Mouse (Mus musculus): ENCODE measurements around the gene Cers6. TPM values are rescaled to one million over a fixed set of nuclear protein-coding genes. Genes with fewer than 3 reads are reported as not detected.

Cers6 gene
- polyA plus RNA-seq, 1 experiment, result 3.5 TPM

GRCm38 (mm10) chr2:69155861-69156260, 294.6 kb downstream of the Cers6 start:
- H3K36me3 ChIP-seq (ENCODE audit: control insufficient read depth, insufficient read depth, low read length), result no peaks in the 10 kb centered on the region
- no peak overlapping the region for H3K4me3 ChIP-seq (ENCODE audit: extremely low read depth, insufficient read depth, insufficient read length)
- 83% methylated on average over 3 of the region's 3 CpGs for WGBS
- no peak for DNase-seq (ENCODE audit: low read depth in 1 of 2, low spot score in 2 of 2)
- H3K27ac ChIP-seq (ENCODE audit: insufficient read depth, low read length), result no peak overlapping the region
- TF ChIP-seq CTCF (IDR thresholded peaks at IDR 0.05; ENCODE audit: extremely low read depth, insufficient read depth, insufficient read length, insufficient replicate concordance) (no peak), POLR2A (IDR thresholded peaks at IDR 0.05; ENCODE audit: low read depth, low read length) (no peak)
- no peaks in the 10 kb centered on the region for H3K27me3 ChIP-seq (ENCODE audit: control insufficient read depth, insufficient read depth, low read length)
- no peaks in the 10 kb centered on the region for H3K4me1 ChIP-seq (ENCODE audit: control insufficient read depth, insufficient read depth, insufficient read length)

DNA sequence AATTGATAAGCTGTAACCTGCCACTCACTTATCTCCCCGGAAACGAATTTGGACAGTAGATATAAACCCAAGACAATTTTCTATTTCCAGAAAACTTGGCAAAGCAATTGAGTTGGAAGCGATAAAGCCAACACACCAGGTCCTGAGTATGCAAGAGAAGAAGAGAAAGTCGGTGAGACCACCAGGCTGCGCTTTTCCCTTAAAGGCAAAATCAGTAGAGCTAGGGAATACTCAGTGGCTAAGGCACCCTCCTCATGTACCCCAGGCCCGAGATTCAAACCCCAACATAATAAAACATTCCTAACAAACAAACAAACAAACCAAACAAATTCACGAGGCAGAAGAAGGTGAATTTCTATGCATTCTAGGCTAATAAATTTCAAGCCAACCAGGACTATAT, 295.0 kb downstream of the Cers6 start:
- TF ChIP-seq CTCF (IDR thresholded peaks at IDR 0.05; ENCODE audit: extremely low read depth, insufficient read depth, insufficient read length, insufficient replicate concordance), result no peak
- no peak for TF ChIP-seq POLR2A (IDR thresholded peaks at IDR 0.05; ENCODE audit: low read depth, low read length)
- 80% methylated on average over 7 of the region's 7 CpGs for WGBS
- Histone ChIP-seq H3K36me3 (ENCODE audit: control insufficient read depth, insufficient read depth, low read length) (no peaks in the 10 kb centered on the region), H3K27ac (ENCODE audit: insufficient read depth, low read length) (no peak overlapping the region), H3K4me3 (ENCODE audit: extremely low read depth, insufficient read depth, insufficient read length) (no peak overlapping the region), H3K4me1 (ENCODE audit: control insufficient read depth, insufficient read depth, insufficient read length) (no peaks in the 10 kb centered on the region), H3K27me3 (ENCODE audit: control insufficient read depth, insufficient read depth, low read length) (no peaks in the 10 kb centered on the region)
- DNase-seq (ENCODE audit: low read depth in 1 of 2, low spot score in 2 of 2), result no peak

GRCm38 (mm10) chr2:69158907-69159306, 297.7 kb downstream of the Cers6 start:
- TF ChIP-seq POLR2A (IDR thresholded peaks at IDR 0.05; ENCODE audit: low read depth, low read length) (no peak), CTCF (IDR thresholded peaks at IDR 0.05; ENCODE audit: extremely low read depth, insufficient read depth, insufficient read length, insufficient replicate concordance) (no peak)
- Histone ChIP-seq H3K27ac (ENCODE audit: insufficient read depth, low read length) (no peak overlapping the region), H3K36me3 (ENCODE audit: control insufficient read depth, insufficient read depth, low read length) (no peaks in the 10 kb centered on the region), H3K4me3 (ENCODE audit: extremely low read depth, insufficient read depth, insufficient read length) (no peak overlapping the region), H3K27me3 (ENCODE audit: control insufficient read depth, insufficient read depth, low read length) (no peaks in the 10 kb centered on the region), H3K4me1 (ENCODE audit: control insufficient read depth, insufficient read depth, insufficient read length) (no peaks in the 10 kb centered on the region)
- DNase-seq (ENCODE audit: low read depth in 1 of 2, low spot score in 2 of 2), result no peak

Other genes with a start within 250 kb of the Cers6 start
- gene 4932414N04Rik, start 205.0 kb upstream of the Cers6 start, polyA plus RNA-seq (2012; rRNA removed), result not detected in 2 replicates